Mouse (Mus musculus): ENCODE measurements at regions not wholly inside any gene's neighbourhood (a gene's known extent, or its start where the extent isn't known, plus 50 kb on each side); places are given as distances from the start of the nearest gene placed in this dataset.

GRCm38 (mm10) chr4:152720528-152720927 is 242.9 kb upstream of the Kcnab2 start:
- no peak for DNase-seq

- no peak for DNase-seq
Measured at GRCm38 (mm10) chr4:152719416-152720127, 241.9 kb upstream of the Kcnab2 start.

GRCm38 (mm10) chr4:152710339-152710738 is 232.7 kb upstream of the Kcnab2 start:
- DNase-seq = no peak

- peak in 1 of 2 experiments; percentile 4 for DNase-seq
Measured at GRCm38 (mm10) chr4:152700217-152700616, 222.5 kb upstream of the Kcnab2 start.

GRCm38 (mm10) chr4:152697247-152697960 is 219.7 kb upstream of the Kcnab2 start:
- no peak for DNase-seq

DNA sequence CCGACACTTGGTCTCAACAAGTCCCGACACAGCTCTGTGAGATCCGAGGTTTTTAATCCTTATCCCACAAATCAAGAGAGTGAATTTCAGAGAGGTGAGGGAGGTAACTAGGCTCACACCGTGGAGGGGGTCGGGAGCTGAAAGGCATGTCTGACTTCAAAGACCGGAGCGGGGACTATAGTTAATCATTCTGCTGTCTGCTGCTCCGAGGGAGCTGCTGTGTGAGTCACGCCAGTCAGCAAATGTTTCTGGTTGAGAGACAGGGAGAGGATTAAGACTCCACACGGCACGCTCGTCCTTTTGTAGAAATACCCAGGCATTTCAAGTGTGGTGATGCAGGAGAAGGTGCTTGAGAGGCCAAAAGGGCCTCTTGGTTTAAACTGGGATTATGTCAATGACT is 214.1 kb upstream of the Kcnab2 start:
- DNase-seq = no peak

DNA sequence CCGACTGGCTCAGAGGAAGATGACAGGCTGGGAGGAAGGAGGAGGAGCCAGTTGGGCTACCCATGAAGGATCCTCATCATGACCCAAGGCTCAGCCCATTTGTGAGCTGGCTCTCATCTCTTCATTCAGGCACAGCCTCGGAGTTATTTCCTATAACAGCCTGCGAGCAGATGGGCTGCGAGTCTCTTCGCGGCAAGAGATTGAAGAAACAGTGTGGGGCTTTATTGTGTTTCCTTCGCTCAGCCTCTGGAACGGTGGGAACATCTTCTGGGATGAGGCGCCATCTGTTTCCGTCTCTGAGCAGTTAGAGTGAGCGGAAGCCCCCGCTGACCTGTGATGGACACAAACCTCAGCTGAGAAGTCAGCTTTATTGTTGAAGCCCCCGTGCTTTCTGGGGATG is 213.6 kb upstream of the Kcnab2 start:
- no peak for DNase-seq

DNA sequence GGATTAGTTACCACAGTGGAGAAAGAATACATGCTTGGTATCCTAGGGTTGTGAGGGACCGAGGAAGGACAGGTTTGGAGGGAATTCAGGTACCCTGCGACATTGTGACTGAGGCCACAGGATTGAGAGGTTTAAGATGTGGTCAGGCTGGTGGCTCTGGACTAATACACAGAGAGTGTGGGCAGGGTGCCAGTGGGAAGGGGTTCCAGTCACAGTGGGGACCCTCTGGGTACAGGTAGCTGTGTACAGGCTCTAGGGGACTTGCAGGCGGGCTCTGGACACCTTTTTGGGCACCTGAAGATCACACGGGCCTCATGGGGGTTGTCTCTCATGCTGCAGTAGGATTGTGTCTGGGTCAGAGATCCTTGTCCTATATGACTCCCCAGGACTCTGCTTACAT is 213.1 kb upstream of the Kcnab2 start:
- DNase-seq = no peak

GRCm38 (mm10) chr4:152689831-152690230 is 212.2 kb upstream of the Kcnab2 start:
- no peak for DNase-seq

GRCm38 (mm10) chr4:152686509-152687081 is 208.9 kb upstream of the Kcnab2 start:
- DNase-seq = no peak

- DNase-seq = no peak
Measured at GRCm38 (mm10) chr4:152674140-152674539, 196.5 kb upstream of the Kcnab2 start.

DNA sequence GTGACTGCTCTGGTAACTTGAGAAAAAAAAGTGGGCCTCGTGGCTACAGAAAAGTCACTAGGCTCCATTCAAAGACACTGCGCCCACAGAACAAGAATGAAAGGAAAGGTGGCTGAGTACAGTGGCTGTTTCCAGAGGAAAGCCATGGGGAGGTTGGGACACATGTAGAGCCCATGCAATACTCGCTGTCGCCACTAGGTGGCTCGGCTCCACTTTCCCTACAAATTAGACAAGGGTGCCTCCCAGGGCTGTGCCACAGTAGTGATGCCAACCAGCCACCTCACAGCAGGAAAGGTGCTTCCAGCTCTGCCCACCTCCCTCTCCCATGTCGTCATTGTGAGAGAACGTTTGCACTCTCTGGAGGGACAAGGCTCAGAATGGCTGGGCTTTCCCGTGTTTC is 185.8 kb upstream of the Kcnab2 start:
- DNase-seq = peak in 1 of 2 experiments; percentile 11

DNA sequence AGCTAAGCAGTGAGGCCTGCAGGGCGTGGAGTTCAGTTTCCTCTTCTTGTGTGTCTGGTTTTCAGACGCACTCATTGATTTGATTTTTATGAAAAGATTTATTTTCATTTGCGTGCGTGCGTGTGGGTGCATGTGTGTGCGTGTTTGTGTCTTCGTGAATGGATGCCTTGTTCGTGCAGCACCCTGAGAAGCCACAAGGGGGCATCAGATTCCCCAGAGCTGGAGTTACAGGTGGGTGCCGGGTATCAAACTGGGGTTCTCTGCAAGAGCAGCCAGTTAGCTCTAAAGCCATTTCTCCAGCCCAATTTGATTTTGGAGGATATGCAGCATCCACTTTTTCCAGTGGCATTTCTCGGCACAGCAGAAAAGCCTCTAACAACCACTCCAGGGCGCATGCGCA is 185.4 kb upstream of the Kcnab2 start:
- no peak for DNase-seq

DNA sequence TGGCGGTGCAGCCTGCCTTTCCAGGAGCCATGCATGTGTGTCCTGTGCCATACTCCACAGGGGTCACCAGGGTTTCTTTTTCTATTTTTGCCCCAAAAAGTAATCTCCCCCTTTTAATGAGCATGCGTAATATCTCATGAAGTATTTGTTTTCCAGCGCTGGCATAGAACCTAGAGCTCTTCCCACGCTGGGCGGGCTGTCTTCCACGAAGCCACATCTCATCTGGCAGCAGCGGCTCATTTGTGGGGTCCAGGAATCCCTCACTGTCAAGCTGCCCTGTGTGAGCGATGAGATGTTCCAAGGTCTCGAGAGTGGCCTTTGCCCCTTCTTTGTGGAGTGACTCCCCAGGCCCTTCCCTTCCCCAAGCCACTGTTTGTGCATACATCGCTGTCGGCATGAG is 184.8 kb upstream of the Kcnab2 start:
- DNase-seq = no peak

GRCm38 (mm10) chr4:152650198-152650597 is 172.5 kb upstream of the Kcnab2 start:
- no peak for DNase-seq

DNA sequence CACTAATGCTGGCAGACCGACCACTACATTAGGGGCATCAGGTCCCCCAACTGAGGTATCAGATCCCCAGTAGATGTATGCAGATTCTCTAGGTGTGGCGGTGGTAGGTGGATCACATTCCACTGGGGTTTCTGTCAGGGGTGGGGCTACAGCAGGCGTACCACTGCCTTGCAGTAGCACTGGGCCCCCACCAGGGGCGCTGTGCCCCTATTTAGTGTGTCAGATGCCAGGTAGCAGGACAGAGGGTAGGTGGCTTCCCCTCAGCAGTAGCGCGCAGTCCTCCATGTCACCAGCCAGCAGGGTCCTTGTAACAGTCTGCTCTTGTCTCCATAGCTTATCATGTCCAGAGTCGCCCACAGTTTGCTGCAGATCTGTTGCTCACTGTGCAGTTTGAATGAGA is 169.9 kb upstream of the Kcnab2 start:
- DNase-seq = peak in 1 of 2 experiments; percentile 14

DNA sequence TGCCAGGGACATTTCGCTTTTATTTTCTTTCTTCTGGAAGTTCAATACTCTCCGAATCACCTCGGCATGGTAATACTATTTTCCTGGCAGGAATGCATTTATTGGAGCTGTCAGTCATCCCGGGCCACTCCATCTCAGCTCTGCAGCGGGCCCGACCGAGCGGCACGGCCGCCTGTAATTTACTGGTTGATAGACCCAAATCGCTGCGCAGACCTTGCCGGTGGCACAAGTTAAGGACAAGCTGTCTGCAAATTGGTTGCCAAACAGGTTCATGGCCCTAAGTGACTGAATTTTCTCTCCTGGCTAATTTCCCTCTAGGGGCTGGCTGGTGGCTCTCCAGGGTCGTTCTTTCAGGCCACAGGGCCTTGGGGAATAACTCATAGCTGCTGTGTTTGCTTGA is 169.4 kb upstream of the Kcnab2 start:
- no peak for DNase-seq

- DNase-seq = no peak
Measured at GRCm38 (mm10) chr4:152637088-152637487, 159.4 kb upstream of the Kcnab2 start.

DNA sequence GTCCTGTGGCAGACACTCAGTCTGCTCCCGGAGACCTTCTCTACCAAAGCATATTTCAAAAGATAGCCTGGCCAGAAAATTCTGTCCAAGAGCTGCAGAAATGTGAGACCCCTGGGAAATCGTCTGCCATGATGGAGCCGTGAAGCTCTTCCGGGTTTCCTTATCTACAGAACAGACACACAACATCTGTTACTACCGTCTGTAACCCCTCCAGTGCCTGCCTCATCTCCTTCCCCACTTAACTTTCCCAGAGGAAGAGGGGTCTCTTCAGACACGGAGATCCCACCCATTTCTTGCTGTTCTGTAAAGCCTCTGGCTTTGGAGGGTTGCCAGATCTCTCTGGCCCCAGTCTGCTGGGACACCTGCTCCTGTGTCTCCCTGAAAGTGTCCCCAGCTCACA is 156.2 kb upstream of the Kcnab2 start:
- no peak for DNase-seq

DNA sequence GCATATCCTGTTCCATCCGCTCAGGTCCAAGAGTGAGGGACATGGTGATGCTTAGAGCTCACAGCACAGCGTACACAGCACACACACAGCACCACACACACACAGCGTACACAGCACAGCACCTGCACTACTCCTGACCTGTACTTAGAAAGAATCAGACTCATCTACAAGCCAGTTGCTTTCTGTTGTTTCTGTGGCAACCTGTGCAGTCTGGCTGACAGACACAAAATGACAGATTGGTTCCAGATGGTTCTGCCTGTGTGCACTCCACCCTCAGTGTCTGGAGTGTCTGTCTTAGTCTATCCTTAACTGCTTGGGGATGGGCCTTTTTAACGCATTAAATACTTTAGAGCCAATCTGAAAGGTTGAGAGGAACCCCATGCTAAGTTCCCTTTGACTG is 150.4 kb upstream of the Kcnab2 start:
- no peak for DNase-seq

- peak; percentile 12 to 14 for DNase-seq
Measured at GRCm38 (mm10) chr4:152625032-152626003, 147.6 kb upstream of the Kcnab2 start.

GRCm38 (mm10) chr4:152622022-152622777 is 144.5 kb upstream of the Kcnab2 start:
- DNase-seq = no peak
